Mouse (Mus musculus) liver, embryonic 14.5 days (tissue): Measurements from ENCODE around the gene Apon. TPM values are rescaled to one million over a fixed set of nuclear protein-coding genes. Genes with fewer than 3 reads are reported as not detected.
A peak's percentile ranks its signal among the peaks of the same experiment; 100 is the strongest.

Source experiments
- ATAC-seq: fragments of 200-750 bp; cut with Nextera tagmentation; 2 replicates; pipeline ENCODE4 v1.8.0; 2017; ENCODE audit warnings: moderate number of reproducible peaks, mild to moderate bottlenecking, moderate library complexity; ENCODE audit not compliant: insufficient read depth
- DNase-seq, 3 experiments: peaks; one replicate each; pipeline ENCODE4 v3.0.0-alpha.2; 2012 to 2013; ENCODE audit warnings: low read depth in 3 of 3, low spot score in 3 of 3
- H3K27ac ChIP-seq: fragments of 300-500 bp; sonication (generic); 2 replicates; pipeline ENCODE4 v1.5.1; 2014; ENCODE audit warnings: moderate library complexity, mild to moderate bottlenecking, control low read depth, inconsistent platforms
- H3K27me3 ChIP-seq: fragments of 300-500 bp; sonication (generic); 2 replicates; pipeline ENCODE4 v1.6.1; 2014; ENCODE audit warnings: mild to moderate bottlenecking, low read length, moderate library complexity; ENCODE audit not compliant: control insufficient read depth, insufficient read depth
- H3K36me3 ChIP-seq: fragments of 300-500 bp; sonication (generic); replicated peaks from 2 replicates; pipeline ENCODE4 v1.6.1; 2014; ENCODE audit warnings: low read depth; ENCODE audit not compliant: control insufficient read depth, insufficient read depth
- H3K4me1 ChIP-seq, 2 experiments: fragments of 200-500 bp in 1 of 2; fragments of 300-500 bp in 1 of 2; sonication (generic) in 1 of 2; replicated peaks; 2 replicates each; pipeline ENCODE4 v1.6.1; 2012 to 2014; ENCODE audit warnings: antibody characterized with exemption in 1 of 2, inconsistent platforms in 1 of 2, low read length in 1 of 2; ENCODE audit not compliant: control insufficient read depth in 2 of 2, insufficient read depth in 2 of 2
- H3K4me2 ChIP-seq: fragments of 300-500 bp; sonication (generic); 2 replicates; pipeline ENCODE4 v1.6.1; 2014; ENCODE audit warnings: low read depth, mild to moderate bottlenecking, control low read depth, moderate library complexity
- H3K4me3 ChIP-seq, 2 experiments: fragments of 200-500 bp in 1 of 2; fragments of 300-500 bp in 1 of 2; sonication (generic) in 1 of 2; 2 replicates each; pipeline ENCODE4 v1.5.1; 2012 to 2014; ENCODE audit warnings: low read depth in 2 of 2, low read length in 2 of 2, mild to moderate bottlenecking in 2 of 2, control low read depth in 1 of 2, inconsistent platforms in 1 of 2, moderate library complexity in 1 of 2; ENCODE audit not compliant: insufficient read depth in 1 of 2
- H3K9ac ChIP-seq: fragments of 300-500 bp; sonication (generic); replicated peaks from 2 replicates; pipeline ENCODE4 v1.6.1; 2014; ENCODE audit warnings: mild to moderate bottlenecking, control low read depth, moderate library complexity
- H3K9me3 ChIP-seq: fragments of 300-500 bp; sonication (generic); 2 replicates; pipeline ENCODE4 v1.6.1; 2016; ENCODE audit warnings: low read length, mixed read lengths; ENCODE audit not compliant: control insufficient read depth
- CTCF ChIP-seq: IDR thresholded peaks from 2 replicates; pipeline ENCODE4 v1.5.1; 2016; ENCODE audit warnings: antibody characterized with exemption, low read depth, control low read depth
- EP300 ChIP-seq: IDR thresholded peaks from 2 replicates; pipeline ENCODE4 v1.6.1; 2016; ENCODE audit warnings: antibody characterized with exemption, low read depth
- WGBS: fragments of 180-500 bp; shearing (Covaris S2); extraction: QIAGEN DNeasy Blood & Tissue Kit; methylation state at CpG from one replicate; pipeline ENCODE4 v1.1.7; 2014; ENCODE audit not compliant: insufficient replicate concordance; 5-methylcytosine and 5-hydroxymethylcytosine counted together
- polyA plus RNA-seq, 2 experiments: library from polyadenylated mRNA; depleted of rRNA in 1 of 2; stranded (reverse) in 1 of 2; unstranded in 1 of 2; fragments of >200 nt; fragmentation: Nextera tagmentation in 1 of 2; extraction: Ambion mirVana in 1 of 2; gene quantifications; 2 replicates each; pipeline versions ENCODE4 v1.2.1 to v1.2.3; 2012 to 2014

Apon gene
- polyA plus RNA-seq, 2 experiments: 0.52 to 0.73 TPM

- TF ChIP-seq EP300 (no peak), CTCF (no peak)
- H3K27me3 ChIP-seq: no peaks in the 10 kb centered on the region
- H3K4me1 ChIP-seq: peaks cover 2 to 7% of the 10 kb centered on the region in 2 experiments
- 74% methylated on average over 9 of the region's 9 CpGs for WGBS
- ATAC-seq: no peak
- H3K4me2 ChIP-seq: no peak overlapping the region
- no peak overlapping the region for H3K9ac ChIP-seq
- DNase-seq: no peak
- no peaks in the 10 kb centered on the region for H3K9me3 ChIP-seq
- H3K36me3 ChIP-seq: no peaks in the 10 kb centered on the region
- no peak overlapping the region for H3K27ac ChIP-seq
- no peak overlapping the region for H3K4me3 ChIP-seq
These were observed 26.3 kb upstream of the Apon start for GRCm38 (mm10) chr10:128227592-128227991.

- H3K27me3 ChIP-seq: no peaks in the 10 kb centered on the region
- ATAC-seq (no peak), DNase-seq (no peak)
- 71% methylated on average over 8 of the region's 8 CpGs for WGBS
- H3K27ac ChIP-seq: no peak overlapping the region
- H3K36me3 ChIP-seq: no peaks in the 10 kb centered on the region
- no peak overlapping the region for H3K4me3 ChIP-seq
- H3K4me2 ChIP-seq: no peak overlapping the region
- peaks cover 2 to 9% of the 10 kb centered on the region in 2 experiments for H3K4me1 ChIP-seq
- H3K9ac ChIP-seq: no peak overlapping the region
- TF ChIP-seq CTCF: no peak
- peak; percentile 33; the same call in 1 of the 2 replicates for TF ChIP-seq EP300
- H3K9me3 ChIP-seq: no peaks in the 10 kb centered on the region
These were observed 25.9 kb upstream of the Apon start for GRCm38 (mm10) chr10:128228009-128228408.

GRCm38 (mm10) chr10:128230582-128230981, 23.3 kb upstream of the Apon start:
- Histone ChIP-seq H3K4me1 (peaks cover 4 to 15% of the 10 kb centered on the region in 2 experiments), H3K9ac (no peak overlapping the region; the same call in 1 of the 2 replicates), H3K27ac (no peak overlapping the region; the same call in 1 of the 2 replicates), H3K9me3 (no peaks in the 10 kb centered on the region), H3K27me3 (no peaks in the 10 kb centered on the region), H3K36me3 (peaks cover 3% of the 10 kb centered on the region), H3K4me2 (peak overlapping the region; percentile 98), H3K4me3 (0 out of 4 replicates have a peak overlapping the region, but pooled peaks of 1 of the 2 experiments have one; percentile 100)
- TF ChIP-seq EP300: no peak
- no peak for TF ChIP-seq CTCF
- 68% methylated on average over 12 of the region's 12 CpGs for WGBS
- DNase-seq (no peak), ATAC-seq (no peak)

GRCm38 (mm10) chr10:128231146-128231545, 22.8 kb upstream of the Apon start:
- H3K27me3 ChIP-seq: no peaks in the 10 kb centered on the region
- DNase-seq (no peak), ATAC-seq (no peak)
- no peaks in the 10 kb centered on the region for H3K9me3 ChIP-seq
- H3K4me3 ChIP-seq: peak overlapping the region; percentile 92 to 100
- WGBS: 8% methylated on average over 5 of the region's 5 CpGs
- no peak for TF ChIP-seq CTCF
- TF ChIP-seq EP300: no peak
- peak overlapping the region; percentile 98 for H3K4me2 ChIP-seq
- peak overlapping the region; percentile 98 for H3K9ac ChIP-seq
- H3K36me3 ChIP-seq: peaks cover 3% of the 10 kb centered on the region
- H3K27ac ChIP-seq: peak overlapping the region; percentile 94
- peaks cover 4 to 18% of the 10 kb centered on the region in 2 experiments for H3K4me1 ChIP-seq

GRCm38 (mm10) chr10:128231697-128232419, 22.0 kb upstream of the Apon start, which contains the start of gene Timeless:
Timeless (plus strand) TSS chr10:128232065.
- peaks cover 4 to 18% of the 10 kb centered on the region in 2 experiments for H3K4me1 ChIP-seq
- DNase-seq (peak; percentile 64 to 69 (median 64)), ATAC-seq (peak; percentile 91)
- TF ChIP-seq EP300 (peak; percentile 33; the same call in 1 of the 2 replicates), CTCF (no peak)
- H3K36me3 ChIP-seq: peaks cover 3% of the 10 kb centered on the region
- peak within 1 kb of the TSS; percentile 92 to 100 for H3K4me3 ChIP-seq
- H3K27me3 ChIP-seq: no peaks in the 10 kb centered on the region
- H3K9me3 ChIP-seq: no peaks in the 10 kb centered on the region
- H3K9ac ChIP-seq: peak within 1 kb of the TSS; percentile 98
- peak within 1 kb of the TSS; percentile 98 for H3K4me2 ChIP-seq
- peak within 1 kb of the TSS; percentile 94 for H3K27ac ChIP-seq
- under 1% methylated on average over 57 of the region's 58 CpGs for WGBS
